Mouse (Mus musculus) urinary bladder, postnatal 4 days (tissue): ENCODE measurements around the gene Spryd4.
"Not testable (repeated sequence)": the region's sequence is repeated elsewhere in the genome, so short reads cannot be mapped to it uniquely, and the experiment has no call there.

Experiments used
- DNase-seq, 2 experiments: peaks; one replicate each; pipeline ENCODE4 v3.0.0; 2021 to 2022; ENCODE audit warnings: low spot score in 2 of 2

Gene Spryd4

GRCm38 (mm10) chr10:128187181-128187605, 24.4 kb downstream of the Spryd4 start:
- no peak for DNase-seq

DNA sequence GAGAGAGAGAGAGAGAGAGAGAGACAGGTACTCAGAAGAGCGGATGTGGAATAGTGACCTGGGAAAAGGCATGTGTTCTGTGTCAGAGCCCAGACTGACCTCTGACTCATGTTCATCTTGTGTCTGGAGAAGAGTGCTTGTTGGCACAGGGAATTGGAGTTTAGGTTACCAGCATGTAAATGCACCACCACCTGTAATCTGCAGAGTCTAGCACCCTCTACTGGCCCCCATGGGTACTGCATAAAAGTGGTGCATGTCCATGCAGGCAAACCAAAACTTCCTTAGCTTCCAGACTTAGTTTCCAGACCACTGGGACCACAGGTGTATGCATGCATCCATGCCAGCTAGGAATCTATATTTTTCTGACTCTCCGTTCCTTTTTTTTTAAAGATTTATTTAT, 25.6 kb downstream of the Spryd4 start:
- DNase-seq: peak; percentile 66 to 77

GRCm38 (mm10) chr10:128185277-128185940, 26.2 kb downstream of the Spryd4 start:
- DNase-seq: no peak

DNA sequence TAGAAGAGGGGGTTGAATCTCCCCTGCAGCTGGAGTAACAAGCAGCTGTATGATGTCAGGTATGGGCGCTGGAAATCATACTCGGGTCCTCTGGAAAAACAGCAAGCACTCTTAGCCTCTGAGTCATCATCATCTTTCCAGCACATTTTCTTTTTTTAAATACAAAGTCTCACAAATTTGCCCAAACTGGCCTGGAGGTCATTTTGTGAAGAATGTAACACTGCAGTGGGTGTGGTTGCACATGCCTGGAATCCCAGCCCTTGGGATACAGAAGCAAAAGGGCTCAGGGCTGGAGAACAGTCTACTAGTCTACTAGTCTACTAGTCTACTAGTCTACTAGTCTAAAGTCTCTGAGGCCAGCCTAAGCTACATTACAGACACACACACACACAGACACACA, 27.3 kb downstream of the Spryd4 start:
- no peak for DNase-seq

- DNase-seq: no peak
Measured at GRCm38 (mm10) chr10:128179989-128180388, 31.6 kb downstream of the Spryd4 start, which contains the start of gene Rbms2. TSS of gene Rbms2 (minus strand) at chr10:128180297.

DNA sequence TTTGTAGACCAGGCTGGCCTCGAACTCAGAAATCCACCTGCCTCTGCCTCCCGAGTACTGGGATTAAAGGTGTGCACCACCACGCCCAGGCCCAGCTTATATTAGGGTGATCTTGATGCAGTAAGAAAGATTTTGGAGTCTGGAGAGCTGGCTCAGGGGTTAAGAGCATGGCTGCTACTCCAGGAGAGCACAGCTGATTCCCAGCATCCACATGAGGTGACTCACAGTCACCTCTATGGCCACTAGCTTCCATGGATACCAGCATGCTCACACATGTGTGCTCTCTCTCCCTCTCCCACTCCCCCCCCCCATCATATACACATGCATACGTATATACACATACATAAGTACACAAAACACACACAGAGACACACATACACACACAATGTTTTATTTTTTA, 34.3 kb downstream of the Spryd4 start:
- no peak for DNase-seq

GRCm38 (mm10) chr10:128175996-128176755, 35.4 kb downstream of the Spryd4 start:
- peak; percentile 42 to 62 for DNase-seq

DNA sequence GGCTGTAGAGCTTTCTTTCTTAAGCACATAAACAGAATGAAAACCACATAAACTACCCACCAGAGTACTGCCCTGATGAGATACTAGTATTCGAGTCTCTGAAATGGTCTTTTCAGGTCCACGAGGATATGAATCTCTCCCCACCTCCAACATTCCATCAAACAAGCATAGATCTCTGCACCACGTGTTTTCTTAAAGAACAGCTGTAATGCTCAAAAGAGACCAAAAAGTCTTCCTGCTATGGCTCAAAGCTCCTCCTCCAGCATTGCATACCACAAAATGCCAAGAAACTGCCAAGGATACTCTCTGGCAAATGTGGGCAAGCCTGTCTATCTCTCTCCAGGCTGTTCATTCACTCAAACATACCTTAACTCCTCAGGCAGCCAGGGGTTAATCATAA, 36.3 kb downstream of the Spryd4 start:
- DNase-seq: no peak

- not testable (repeated sequence) for DNase-seq
Measured at GRCm38 (mm10) chr10:128171348-128171747, 40.3 kb downstream of the Spryd4 start.

DNA sequence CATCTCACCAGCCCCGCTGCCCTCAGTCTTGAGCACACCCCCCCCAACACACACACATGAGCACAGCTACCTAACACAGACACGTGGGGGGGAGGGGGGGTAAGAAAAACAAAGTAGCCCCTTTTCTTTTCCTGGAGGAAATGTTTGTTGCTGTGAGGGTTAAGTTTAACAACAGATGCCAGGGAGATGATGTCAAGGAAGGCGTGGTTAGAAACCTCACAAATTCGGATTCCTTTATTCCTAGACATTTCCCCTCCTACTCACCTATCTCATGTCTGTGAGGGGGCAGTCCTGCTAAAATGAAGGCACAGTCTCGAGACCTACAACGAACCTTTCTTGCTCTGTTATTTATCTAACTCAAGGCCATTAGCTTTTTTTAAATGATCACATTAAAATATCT, 44.5 kb downstream of the Spryd4 start:
- DNase-seq: no peak

- DNase-seq: not testable (repeated sequence)
Measured at GRCm38 (mm10) chr10:128165726-128166125, 45.9 kb downstream of the Spryd4 start.
